Mouse (Mus musculus) neural tube, embryonic 13.5 days (tissue): ENCODE data around the gene Nudc. TPM values are rescaled to one million over a fixed set of nuclear protein-coding genes. Genes with fewer than 3 reads are reported as not detected.
"Not testable (repeated sequence)": the region's sequence is repeated elsewhere in the genome, so short reads cannot be mapped to it uniquely, and the experiment has no call there.

Experiments used
- ATAC-seq: fragments of 200-750 bp; cut with Nextera tagmentation; 2 replicates; pipeline ENCODE4 v1.8.0; 2017; ENCODE audit warnings: low read depth, mild to moderate bottlenecking, moderate TSS enrichment, moderate library complexity
- H3K27ac ChIP-seq: fragments of 300-500 bp; sonication (generic); replicated peaks from 2 replicates; pipeline ENCODE4 v1.5.1; 2015; ENCODE audit warnings: moderate library complexity, mild to moderate bottlenecking, inconsistent platforms
- H3K27me3 ChIP-seq: fragments of 300-500 bp; sonication (generic); 2 replicates; pipeline ENCODE4 v1.6.1; 2015; ENCODE audit warnings: mild to moderate bottlenecking, inconsistent platforms
- H3K36me3 ChIP-seq: fragments of 300-500 bp; sonication (generic); 2 replicates; pipeline ENCODE4 v1.6.1; 2015; ENCODE audit warnings: mild to moderate bottlenecking, inconsistent platforms
- H3K4me1 ChIP-seq: fragments of 300-500 bp; sonication (generic); replicated peaks from 2 replicates; pipeline ENCODE4 v1.6.1; 2015; ENCODE audit warnings: inconsistent platforms
- H3K4me2 ChIP-seq: fragments of 300-500 bp; sonication (generic); 2 replicates; pipeline ENCODE4 v1.6.1; 2015; ENCODE audit warnings: inconsistent platforms, mild to moderate bottlenecking, moderate library complexity
- H3K4me3 ChIP-seq: fragments of 300-500 bp; sonication (generic); 2 replicates; pipeline ENCODE4 v1.5.1; 2015; ENCODE audit warnings: mild to moderate bottlenecking, inconsistent platforms
- H3K9ac ChIP-seq: fragments of 300-500 bp; sonication (generic); 2 replicates; pipeline ENCODE4 v1.6.1; 2015; ENCODE audit warnings: moderate library complexity, mild to moderate bottlenecking, inconsistent platforms
- H3K9me3 ChIP-seq: fragments of 300-500 bp; sonication (generic); 2 replicates; pipeline ENCODE4 v1.6.1; 2016; ENCODE audit warnings: inconsistent platforms
- WGBS: fragments of 180-500 bp; shearing (Covaris S2); methylation state at CpG from one replicate; pipeline ENCODE4 v1.1.7; 2015; 5-methylcytosine and 5-hydroxymethylcytosine counted together
- polyA plus RNA-seq: library from polyadenylated mRNA; unstranded; fragments of >200 nt; fragmentation: Nextera tagmentation; extraction: Ambion mirVana; gene quantifications from 2 replicates; pipeline ENCODE4 v1.2.1, GENCODE M21; 2015

The Nudc gene
- polyA plus RNA-seq, 1 experiment from 2014 or later = 244 TPM

- H3K4me1 ChIP-seq = peaks cover 9% of the 10 kb centered on the region
- whole genome bisulfite sequencing = 61% methylated on average over 2 of the region's 2 CpGs
- no peaks in the 10 kb centered on the region for H3K36me3 ChIP-seq
- H3K9ac ChIP-seq = no peak overlapping the region
- peaks cover 57% of the 10 kb centered on the region for H3K27me3 ChIP-seq
- H3K27ac ChIP-seq = no peak overlapping the region
- H3K4me3 ChIP-seq = no peak overlapping the region
- H3K4me2 ChIP-seq = no peak overlapping the region
- no peak for ATAC-seq
- H3K9me3 ChIP-seq = no peaks in the 10 kb centered on the region
These were observed 24.3 kb downstream of the Nudc start for GRCm38 (mm10) chr4:133521502-133521901.

- 4% methylated on average over 25 of the region's 25 CpGs for WGBS
- Histone ChIP-seq H3K4me2 (peak overlapping the region; percentile 47), H3K4me3 (peak overlapping the region; percentile 30), H3K36me3 (no peaks in the 10 kb centered on the region), H3K9me3 (no peaks in the 10 kb centered on the region), H3K27ac (no peak overlapping the region), H3K4me1 (peaks cover 9% of the 10 kb centered on the region), H3K9ac (no peak overlapping the region; the same call in 1 of the 2 replicates), H3K27me3 (peaks cover 65% of the 10 kb centered on the region)
- ATAC-seq = no peak
These were observed 26.5 kb downstream of the Nudc start for GRCm38 (mm10) chr4:133519369-133519665.

GRCm38 (mm10) chr4:133518601-133519368, 27.0 kb downstream of the Nudc start, which contains the start of gene Kdf1:
Gene Kdf1, plus strand, starts transcription at chr4:133518963.
- no peaks in the 10 kb centered on the region for H3K36me3 ChIP-seq
- no peak within 1 kb of the TSS; the same call in 1 of the 2 replicates for H3K9ac ChIP-seq
- H3K4me2 ChIP-seq = peak within 1 kb of the TSS; percentile 47
- no peaks in the 10 kb centered on the region for H3K9me3 ChIP-seq
- 5% methylated on average over 53 of the region's 69 CpGs for WGBS
- H3K4me3 ChIP-seq = peak within 1 kb of the TSS; percentile 30
- no peak for ATAC-seq
- H3K27me3 ChIP-seq = peaks cover 65% of the 10 kb centered on the region
- peaks cover 9% of the 10 kb centered on the region for H3K4me1 ChIP-seq
- H3K27ac ChIP-seq = no peak within 1 kb of the TSS

- H3K27ac ChIP-seq = no peak overlapping the region
- no peaks in the 10 kb centered on the region for H3K4me1 ChIP-seq
- WGBS = 8% methylated on average over 8 of the region's 8 CpGs
- H3K27me3 ChIP-seq = peaks cover 28% of the 10 kb centered on the region
- H3K9me3 ChIP-seq = no peaks in the 10 kb centered on the region
- no peak overlapping the region for H3K9ac ChIP-seq
- no peaks in the 10 kb centered on the region for H3K36me3 ChIP-seq
- ATAC-seq = peak; percentile 56
- no peak overlapping the region for H3K4me3 ChIP-seq
- H3K4me2 ChIP-seq = no peak overlapping the region
These were observed 32.8 kb downstream of the Nudc start for GRCm38 (mm10) chr4:133512972-133513371.

GRCm38 (mm10) chr4:133512511-133512910, 33.3 kb downstream of the Nudc start:
- H3K4me3 ChIP-seq, H3K36me3 ChIP-seq, H3K4me2 ChIP-seq, H3K27ac ChIP-seq, H3K9ac ChIP-seq, ATAC-seq, H3K4me1 ChIP-seq, H3K9me3 ChIP-seq: not testable (repeated sequence)
- WGBS = 48% methylated on average over 5 of the region's 5 CpGs
- H3K27me3 ChIP-seq = peaks cover 25% of the 10 kb centered on the region

GRCm38 (mm10) chr4:133511050-133511449, 34.7 kb downstream of the Nudc start:
- Histone ChIP-seq H3K27ac (no peak overlapping the region), H3K9ac (no peak overlapping the region), H3K4me2 (no peak overlapping the region), H3K4me1 (no peaks in the 10 kb centered on the region), H3K9me3 (no peaks in the 10 kb centered on the region), H3K4me3 (no peak overlapping the region), H3K36me3 (no peaks in the 10 kb centered on the region), H3K27me3 (peaks cover 25% of the 10 kb centered on the region)
- 80% methylated on average over 5 of the region's 5 CpGs for WGBS
- no peak for ATAC-seq

- no peaks in the 10 kb centered on the region for H3K4me1 ChIP-seq
- WGBS = 77% methylated on average over 7 of the region's 7 CpGs
- no peak for ATAC-seq
- H3K36me3 ChIP-seq = no peaks in the 10 kb centered on the region
- H3K27me3 ChIP-seq = peaks cover 35% of the 10 kb centered on the region
- H3K9ac ChIP-seq = no peak overlapping the region
- no peak overlapping the region for H3K4me2 ChIP-seq
- H3K4me3 ChIP-seq = no peak overlapping the region
- no peaks in the 10 kb centered on the region for H3K9me3 ChIP-seq
- no peak overlapping the region for H3K27ac ChIP-seq
These were observed 36.8 kb downstream of the Nudc start for GRCm38 (mm10) chr4:133508990-133509389.

- no peak for ATAC-seq
- H3K9me3 ChIP-seq = no peaks in the 10 kb centered on the region
- H3K9ac ChIP-seq = no peak overlapping the region
- WGBS = 78% methylated on average over 5 of the region's 5 CpGs
- H3K27me3 ChIP-seq = peaks cover 58% of the 10 kb centered on the region
- no peaks in the 10 kb centered on the region for H3K36me3 ChIP-seq
- no peak overlapping the region for H3K4me3 ChIP-seq
- H3K27ac ChIP-seq = no peak overlapping the region
- no peak overlapping the region for H3K4me2 ChIP-seq
- H3K4me1 ChIP-seq = no peaks in the 10 kb centered on the region
These were observed 39.2 kb downstream of the Nudc start for GRCm38 (mm10) chr4:133506573-133506972.

GRCm38 (mm10) chr4:133504755-133505485, 40.9 kb downstream of the Nudc start:
- WGBS = 65% methylated on average over 9 of the region's 9 CpGs
- H3K27me3 ChIP-seq = peaks cover 74% of the 10 kb centered on the region
- H3K4me2 ChIP-seq = no peak overlapping the region
- no peaks in the 10 kb centered on the region for H3K36me3 ChIP-seq
- H3K4me1 ChIP-seq = no peaks in the 10 kb centered on the region
- ATAC-seq = no peak
- no peak overlapping the region for H3K9ac ChIP-seq
- no peak overlapping the region for H3K27ac ChIP-seq
- H3K4me3 ChIP-seq = no peak overlapping the region
- H3K9me3 ChIP-seq = no peaks in the 10 kb centered on the region

GRCm38 (mm10) chr4:133504300-133504699, 41.5 kb downstream of the Nudc start:
- no peak overlapping the region for H3K4me2 ChIP-seq
- WGBS = 59% methylated on average over 5 of the region's 5 CpGs
- H3K9ac ChIP-seq = no peak overlapping the region
- H3K36me3 ChIP-seq = no peaks in the 10 kb centered on the region
- peaks cover 80% of the 10 kb centered on the region for H3K27me3 ChIP-seq
- no peak overlapping the region for H3K4me3 ChIP-seq
- ATAC-seq = no peak
- no peaks in the 10 kb centered on the region for H3K9me3 ChIP-seq
- no peak overlapping the region for H3K27ac ChIP-seq
- no peaks in the 10 kb centered on the region for H3K4me1 ChIP-seq

- Histone ChIP-seq H3K9ac (no peak overlapping the region), H3K27me3 (peaks cover 91% of the 10 kb centered on the region), H3K9me3 (no peaks in the 10 kb centered on the region), H3K4me3 (no peak overlapping the region), H3K27ac (no peak overlapping the region), H3K36me3 (no peaks in the 10 kb centered on the region), H3K4me1 (peaks cover 23% of the 10 kb centered on the region), H3K4me2 (no peak overlapping the region)
- 70% methylated on average over 7 of the region's 7 CpGs for WGBS
- ATAC-seq = no peak
These were observed 44.3 kb downstream of the Nudc start for GRCm38 (mm10) chr4:133501514-133501913.

GRCm38 (mm10) chr4:133498160-133498724, 47.6 kb downstream of the Nudc start, which contains the start of gene Trnp1:
Gene Trnp1, minus strand, starts transcription at chr4:133498550.
- Histone ChIP-seq H3K4me1 (peaks cover 32% of the 10 kb centered on the region), H3K36me3 (no peaks in the 10 kb centered on the region), H3K9me3 (no peaks in the 10 kb centered on the region), H3K27ac (no peak within 1 kb of the TSS), H3K9ac (peak within 1 kb of the TSS; percentile 78), H3K27me3 (peaks cover 94% of the 10 kb centered on the region), H3K4me3 (peak within 1 kb of the TSS; percentile 63), H3K4me2 (peak within 1 kb of the TSS; percentile 98)
- WGBS = under 1% methylated on average over 52 of the region's 53 CpGs
- peak; percentile 93 for ATAC-seq
